Mouse (Mus musculus) spleen, adult 12 weeks (tissue): ENCODE results near the gene Cpeb4.
"Not testable (repeated sequence)": the region's sequence is repeated elsewhere in the genome, so short reads cannot be mapped to it uniquely, and the experiment has no call there.

Experiments
- DNase-seq: peaks from one replicate; pipeline ENCODE4 v3.0.0; 2022; ENCODE audit warnings: low spot score

The Cpeb4 gene

DNA sequence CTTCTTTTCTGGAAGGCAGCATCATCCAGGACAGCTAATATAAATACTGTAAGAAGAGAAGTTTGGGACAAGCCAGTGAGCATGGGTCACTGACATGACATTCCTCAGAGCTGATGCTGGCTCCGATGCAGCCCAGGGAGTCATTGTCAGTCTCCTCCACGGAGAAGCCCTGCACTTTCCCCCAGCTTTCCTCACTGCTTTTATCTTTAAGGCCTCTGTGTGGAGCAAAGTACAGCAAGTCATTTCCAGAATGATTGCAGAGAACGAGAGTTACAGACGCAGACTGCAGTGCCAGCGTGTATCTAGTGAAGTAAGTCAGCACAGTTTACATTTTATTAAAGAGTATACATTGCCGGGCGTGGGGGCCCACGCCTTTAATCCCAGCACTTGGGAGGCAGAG, 102.8 kb downstream of the Cpeb4 start:
- no peak for DNase-seq

DNA sequence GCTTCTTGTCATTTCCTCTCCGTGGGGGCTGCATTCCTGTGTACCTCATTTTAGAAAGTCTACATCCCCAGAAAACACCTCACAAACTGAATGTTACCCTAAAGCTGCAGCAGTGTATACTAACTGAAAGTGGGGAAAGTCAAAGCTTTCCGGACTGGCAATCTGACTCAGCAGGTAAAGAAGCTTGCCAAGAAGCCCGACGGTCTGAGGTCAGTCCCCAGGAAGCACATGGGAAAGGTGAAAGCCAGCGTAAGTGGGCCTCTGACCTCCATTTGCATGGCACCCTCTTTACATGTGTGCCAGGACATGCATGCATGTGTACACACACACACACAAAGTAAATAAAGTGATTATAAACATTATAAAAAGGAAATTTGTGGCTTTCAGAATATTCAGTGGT, 103.7 kb downstream of the Cpeb4 start:
- DNase-seq = no peak

- DNase-seq = no peak
Measured at GRCm38 (mm10) chr11:31976137-31976536, 104.1 kb downstream of the Cpeb4 start.

GRCm38 (mm10) chr11:31980089-31980488, 108.1 kb downstream of the Cpeb4 start:
- not testable (repeated sequence) for DNase-seq

- DNase-seq = no peak
Measured at GRCm38 (mm10) chr11:31981830-31982229, 109.8 kb downstream of the Cpeb4 start.

DNA sequence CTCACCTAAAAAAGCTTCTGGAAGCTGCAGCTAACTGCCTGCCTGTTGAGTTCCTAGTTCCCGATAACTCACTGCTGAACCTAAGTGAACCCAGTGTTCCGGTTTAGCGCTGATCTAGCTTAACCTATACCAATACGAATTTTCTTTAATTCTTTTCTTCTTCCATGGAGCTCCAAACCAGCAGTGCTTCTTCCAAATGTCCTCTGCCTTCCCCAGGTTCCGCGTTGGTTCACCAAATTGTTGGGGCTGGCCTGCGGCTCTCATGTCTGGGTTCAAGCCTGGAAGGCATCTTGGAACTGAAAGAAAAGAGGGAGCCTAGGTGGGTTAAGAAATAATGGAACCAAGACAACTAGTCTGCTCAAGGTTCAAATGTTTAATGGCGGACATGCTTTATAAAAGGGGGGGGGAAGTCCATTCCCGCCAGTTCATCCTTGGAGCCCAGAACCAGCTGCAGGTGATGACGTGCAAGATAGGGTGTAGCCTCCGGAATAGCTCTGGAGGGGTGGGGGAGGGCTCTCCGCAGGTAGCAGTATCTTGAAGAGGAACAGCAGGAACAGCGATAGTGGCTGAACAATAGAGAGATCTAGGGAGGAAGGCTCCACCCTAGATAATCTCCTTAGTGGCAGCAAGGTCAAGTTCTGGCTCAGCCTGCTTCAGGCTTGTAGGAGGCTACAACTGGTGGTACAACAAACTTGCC, 110.4 kb downstream of the Cpeb4 start:
- not testable (repeated sequence) for DNase-seq

DNA sequence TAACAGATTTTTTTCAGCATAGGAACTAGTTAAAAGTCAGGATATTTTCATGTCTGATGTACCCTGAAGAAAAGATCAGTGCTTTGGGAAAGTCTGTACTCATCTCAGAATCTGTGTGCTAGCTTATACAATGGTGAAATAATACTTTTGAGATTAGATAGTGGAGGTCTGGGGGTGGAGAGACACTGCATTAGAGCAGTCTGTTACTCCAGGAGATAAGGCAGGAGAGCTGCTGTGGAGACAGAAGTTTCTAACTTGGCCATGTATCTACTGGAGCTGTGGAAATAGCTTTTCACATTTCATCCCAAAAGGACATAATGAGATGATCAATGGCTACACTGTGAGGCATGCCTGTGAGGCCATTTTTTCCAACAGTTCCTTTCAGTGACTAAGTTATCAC, 111.2 kb downstream of the Cpeb4 start:
- no peak for DNase-seq

- no peak for DNase-seq
Measured at GRCm38 (mm10) chr11:31984786-31985185, 112.8 kb downstream of the Cpeb4 start.
